In genomic region chr4:116995798-116996135, GRCm38 (mm10) we compare ENCODE assay signal across 8 mouse cellular contexts. TPM values are rescaled to one million over a fixed set of nuclear protein-coding genes. Genes with fewer than 3 reads are reported as not detected.
A peak's percentile ranks its signal among the peaks of the same experiment; 100 is the strongest.
DNase-seq lines count a peak whose midpoint lies in the region; ATAC-seq and TF ChIP-seq lines count a peak whose summit lies in the region.

No protein-coding gene starts in this region.

- peaks cover 4% of the 10 kb centered on the region; the same call in 1 of the 2 replicates for H3K4me1 ChIP-seq in brown adipose tissue, adult 24 weeks (ENCODE audit: control insufficient read depth, insufficient read depth, insufficient read length, low read length)
- peaks cover 33% of the 10 kb centered on the region for H3K4me1 ChIP-seq in forebrain, embryonic 13.5 days
- H3K4me1 ChIP-seq in intestine, embryonic 14.5 days (replicated peaks; ENCODE audit: control insufficient read depth, insufficient read depth, low read length): peaks cover 16% of the 10 kb centered on the region
- H3K4me1 ChIP-seq in liver, embryonic 14.5 days (replicated peaks; ENCODE audit: control insufficient read depth in 2 of 2, insufficient read depth in 2 of 2, low read length in 1 of 2): peaks cover 15 to 17% of the 10 kb centered on the region in 2 experiments

- H3K9ac ChIP-seq in forebrain, embryonic 13.5 days: peak overlapping the region; percentile 92
- peak overlapping the region; percentile 67 for H3K9ac ChIP-seq in intestine, embryonic 14.5 days (ENCODE audit: low read length)
- H3K9ac ChIP-seq in liver, embryonic 14.5 days (replicated peaks): peak overlapping the region; percentile 95

- H3K27ac ChIP-seq in brown adipose tissue, adult 24 weeks (replicated peaks; ENCODE audit: low read depth, low read length): no peak overlapping the region
- H3K27ac ChIP-seq in forebrain, embryonic 13.5 days: peak overlapping the region; percentile 82
- H3K27ac ChIP-seq in intestine, embryonic 14.5 days (ENCODE audit: low read depth): 0 out of 2 replicates have a peak overlapping the region, but pooled peaks have one; percentile 54
- peak overlapping the region; percentile 79 for H3K27ac ChIP-seq in liver, embryonic 14.5 days

- no peak for ATAC-seq in forebrain, embryonic 13.5 days
- peak; percentile 13 for ATAC-seq in intestine, embryonic 14.5 days (replicated peaks; ENCODE audit: low FRiP score, low TSS enrichment, low read depth)
- ATAC-seq in liver, embryonic 14.5 days (ENCODE audit: insufficient read depth): no peak

- under 1% methylated on average over 16 of the region's 16 CpGs for WGBS in forebrain, embryonic 13.5 days
- under 1% methylated on average over 16 of the region's 16 CpGs for WGBS in intestine, embryonic 14.5 days
- WGBS in liver, embryonic 14.5 days (ENCODE audit: insufficient replicate concordance): under 1% methylated on average over 16 of the region's 16 CpGs

- H3K36me3 ChIP-seq in forebrain, embryonic 13.5 days (ENCODE audit: poor library complexity, severe bottlenecking): peaks cover 34% of the 10 kb centered on the region
- H3K36me3 ChIP-seq in intestine, embryonic 14.5 days (ENCODE audit: control insufficient read depth, insufficient read depth, low read length): peaks cover 26% of the 10 kb centered on the region
- H3K36me3 ChIP-seq in liver, embryonic 14.5 days (replicated peaks; ENCODE audit: control insufficient read depth, insufficient read depth, low read depth): peaks cover 32% of the 10 kb centered on the region

- DNase-seq in MN1 (ENCODE audit: low spot score): peak; percentile 40
- peak; percentile 70 for DNase-seq in intestine, embryonic 14.5 days (ENCODE audit: low spot score)
- DNase-seq in liver, embryonic 14.5 days (ENCODE audit: low read depth in 3 of 3, low spot score in 3 of 3): peak in 2 of 3 experiments; percentile 43 to 45
- DNase-seq in neural tube, embryonic 10.5 days (ENCODE audit: extremely low spot score, low spot score): peak; percentile 51
- peak; percentile 52 for DNase-seq in thymus, postnatal 14 days
- no peak for DNase-seq in layer of hippocampus, postnatal 36 days

- no peak for TF ChIP-seq EP300 in liver, embryonic 14.5 days (IDR thresholded peaks at IDR 0.05; ENCODE audit: low read depth)

- peak overlapping the region; percentile 97 for H3K4me2 ChIP-seq in forebrain, embryonic 13.5 days
- H3K4me2 ChIP-seq in intestine, embryonic 14.5 days (ENCODE audit: low read length): peak overlapping the region; percentile 98
- peak overlapping the region; percentile 70 for H3K4me2 ChIP-seq in liver, embryonic 14.5 days (ENCODE audit: low read depth)

- H3K4me3 ChIP-seq in brown adipose tissue, adult 24 weeks (ENCODE audit: insufficient read depth, low read depth, low read length): peak overlapping the region; percentile 89
- peak overlapping the region; percentile 99 for H3K4me3 ChIP-seq in forebrain, embryonic 13.5 days
- H3K4me3 ChIP-seq in intestine, embryonic 14.5 days (ENCODE audit: low read depth, low read length): peak overlapping the region; percentile 84
- peak overlapping the region; percentile 85 to 99 for H3K4me3 ChIP-seq in liver, embryonic 14.5 days (ENCODE audit: insufficient read depth in 1 of 2, low read depth in 2 of 2, low read length in 2 of 2)

- peak; percentile 74 for TF ChIP-seq CTCF in liver, embryonic 14.5 days (IDR thresholded peaks at IDR 0.05; ENCODE audit: low read depth)

- H3K9me3 ChIP-seq in forebrain, embryonic 13.5 days (replicated peaks): no peaks in the 10 kb centered on the region
- H3K9me3 ChIP-seq in intestine, embryonic 14.5 days (ENCODE audit: control insufficient read depth, low read length): no peaks in the 10 kb centered on the region
- no peaks in the 10 kb centered on the region for H3K9me3 ChIP-seq in liver, embryonic 14.5 days (ENCODE audit: control insufficient read depth, low read length)

- peaks cover 3% of the 10 kb centered on the region; the same call in 1 of the 2 replicates for H3K27me3 ChIP-seq in forebrain, embryonic 13.5 days
- H3K27me3 ChIP-seq in intestine, embryonic 14.5 days (replicated peaks; ENCODE audit: control insufficient read depth, insufficient read depth, low read length): no peaks in the 10 kb centered on the region
- no peaks in the 10 kb centered on the region for H3K27me3 ChIP-seq in liver, embryonic 14.5 days (ENCODE audit: control insufficient read depth, insufficient read depth, low read length)

RNA-seq across cellular contexts. Expression of gene Hectd3, which starts 0.7 kb away (rescaled TPM):
- 12.9 and 15.5 TPM in 2 replicates for polyA plus RNA-seq in brown adipose tissue, adult 24 weeks (2012; ENCODE audit: insufficient read depth, insufficient read length, missing spikeins)
- 17.4 and 17.9 TPM in 2 replicates for polyA plus RNA-seq in forebrain, embryonic 13.5 days (2015; fragmentation: Nextera tagmentation; extraction: Ambion mirVana)
- polyA plus RNA-seq in intestine, embryonic 14.5 days (2014; fragmentation: Nextera tagmentation; extraction: Ambion mirVana): 7.2 and 9.4 TPM in 2 replicates
- 8.0 and 8.9 TPM in 2 replicates for polyA plus RNA-seq in liver, embryonic 14.5 days (2012; rRNA removed)
- polyA plus RNA-seq in liver, embryonic 14.5 days (2014; fragmentation: Nextera tagmentation; extraction: Ambion mirVana): 4.9 and 5.7 TPM in 2 replicates
- total RNA-seq in layer of hippocampus, postnatal 36 days (2021): 10 to 100 TPM; 41.3 to 41.5 TPM

RNA-seq across cellular contexts. Expression of gene Urod, which starts 1.6 kb away (rescaled TPM):
- 97.3 and 145 TPM in 2 replicates for polyA plus RNA-seq in brown adipose tissue, adult 24 weeks (2012; ENCODE audit: insufficient read depth, insufficient read length, missing spikeins)
- polyA plus RNA-seq in forebrain, embryonic 13.5 days (2015; fragmentation: Nextera tagmentation; extraction: Ambion mirVana): 81.6 and 88.2 TPM in 2 replicates
- 64.8 and 75.7 TPM in 2 replicates for polyA plus RNA-seq in intestine, embryonic 14.5 days (2014; fragmentation: Nextera tagmentation; extraction: Ambion mirVana)
- 414 and 441 TPM in 2 replicates for polyA plus RNA-seq in liver, embryonic 14.5 days (2012; rRNA removed)
- 567 and 604 TPM in 2 replicates for polyA plus RNA-seq in liver, embryonic 14.5 days (2014; fragmentation: Nextera tagmentation; extraction: Ambion mirVana)
- total RNA-seq in layer of hippocampus, postnatal 36 days (2021): 10 to 100 TPM; 60.1 to 71.0 TPM

RNA-seq across cellular contexts. Expression of gene Eif2b3, which starts 23.4 kb away (rescaled TPM):
- 22.6 TPM in 2 replicates for polyA plus RNA-seq in brown adipose tissue, adult 24 weeks (2012; ENCODE audit: insufficient read depth, insufficient read length, missing spikeins)
- polyA plus RNA-seq in forebrain, embryonic 13.5 days (2015; fragmentation: Nextera tagmentation; extraction: Ambion mirVana): 42.5 and 45.7 TPM in 2 replicates
- polyA plus RNA-seq in intestine, embryonic 14.5 days (2014; fragmentation: Nextera tagmentation; extraction: Ambion mirVana): 41.2 and 48.0 TPM in 2 replicates
- 12.3 and 17.3 TPM in 2 replicates for polyA plus RNA-seq in liver, embryonic 14.5 days (2012; rRNA removed)
- polyA plus RNA-seq in liver, embryonic 14.5 days (2014; fragmentation: Nextera tagmentation; extraction: Ambion mirVana): 32.7 and 34.3 TPM in 2 replicates
- 10 to 100 TPM; 18.7 to 18.9 TPM for total RNA-seq in layer of hippocampus, postnatal 36 days (2021)

Comparison
In these comparisons a context has a peak if more than half of its experiments do, and no peak if none do; other contexts are left out.
1. DNase-seq: peak in MN1 (single experiment), intestine, embryonic 14.5 days (single experiment), liver, embryonic 14.5 days (2 of 3), neural tube, embryonic 10.5 days (single experiment) and thymus, postnatal 14 days (single experiment); none in layer of hippocampus, postnatal 36 days (0 of 2).
2. Peak in every context shown above with its lines, with median percentiles within 50 percentile points of each other: H3K4me3 ChIP-seq, H3K4me2 ChIP-seq and H3K9ac ChIP-seq.